Mouse (Mus musculus) midbrain, embryonic 11.5 days (tissue): Measurements from ENCODE around the gene Tvp23a. TPM values are rescaled to one million over a fixed set of nuclear protein-coding genes. Genes with fewer than 3 reads are reported as not detected.

ENCODE experiments used
- ATAC-seq: fragments of 200-750 bp; cut with Nextera tagmentation; 2 replicates; pipeline ENCODE4 v1.8.0; 2017; ENCODE audit warnings: moderate TSS enrichment, moderate library complexity; ENCODE audit not compliant: low FRiP score
- DNase-seq: peaks from one replicate; pipeline ENCODE4 v3.0.0; 2015; ENCODE audit warnings: low spot score; ENCODE audit errors: missing footprints
- H3K27ac ChIP-seq: fragments of 300-500 bp; sonication (generic); 2 replicates; pipeline ENCODE4 v1.5.1; 2014; ENCODE audit warnings: low read depth, low read length
- H3K27me3 ChIP-seq: fragments of 300-500 bp; sonication (generic); 2 replicates; pipeline ENCODE4 v1.6.1; 2014; ENCODE audit warnings: mild to moderate bottlenecking, low read length, moderate library complexity, mixed read lengths; ENCODE audit not compliant: control insufficient read depth, insufficient read depth
- H3K36me3 ChIP-seq: fragments of 300-500 bp; sonication (generic); 2 replicates; pipeline ENCODE4 v1.6.1; 2014; ENCODE audit warnings: mild to moderate bottlenecking, low read length, moderate library complexity, mixed read lengths; ENCODE audit not compliant: control insufficient read depth, insufficient read depth
- H3K4me1 ChIP-seq: fragments of 300-500 bp; sonication (generic); 2 replicates; pipeline ENCODE4 v1.6.1; 2014; ENCODE audit warnings: low read length; ENCODE audit not compliant: control insufficient read depth, insufficient read depth
- H3K4me2 ChIP-seq: fragments of 300-500 bp; sonication (generic); 2 replicates; pipeline ENCODE4 v1.6.1; 2014; ENCODE audit warnings: mild to moderate bottlenecking, moderate library complexity
- H3K4me3 ChIP-seq: fragments of 300-500 bp; sonication (generic); 2 replicates; pipeline ENCODE4 v1.5.1; 2014; ENCODE audit warnings: low read depth, low read length
- H3K9ac ChIP-seq: fragments of 300-500 bp; sonication (generic); 2 replicates; pipeline ENCODE4 v1.6.1; 2014; ENCODE audit warnings: low read length
- H3K9me3 ChIP-seq: fragments of 300-500 bp; sonication (generic); 2 replicates; pipeline ENCODE4 v1.6.1; 2016; ENCODE audit warnings: low read length; ENCODE audit not compliant: control insufficient read depth
- WGBS: fragments of 180-500 bp; shearing (Covaris S2); extraction: QIAGEN DNeasy Blood & Tissue Kit; methylation state at CpG from one replicate; pipeline ENCODE4 v1.1.7; 2014; 5-methylcytosine and 5-hydroxymethylcytosine counted together
- polyA plus RNA-seq: library from polyadenylated mRNA; unstranded; fragments of >200 nt; fragmentation: Nextera tagmentation; extraction: Ambion mirVana; gene quantifications from 2 replicates; pipeline ENCODE4 v1.2.1, GENCODE M21; 2014

Tvp23a gene
- polyA plus RNA-seq, 1 experiment from 2014 or later = 25.0 TPM

DNA sequence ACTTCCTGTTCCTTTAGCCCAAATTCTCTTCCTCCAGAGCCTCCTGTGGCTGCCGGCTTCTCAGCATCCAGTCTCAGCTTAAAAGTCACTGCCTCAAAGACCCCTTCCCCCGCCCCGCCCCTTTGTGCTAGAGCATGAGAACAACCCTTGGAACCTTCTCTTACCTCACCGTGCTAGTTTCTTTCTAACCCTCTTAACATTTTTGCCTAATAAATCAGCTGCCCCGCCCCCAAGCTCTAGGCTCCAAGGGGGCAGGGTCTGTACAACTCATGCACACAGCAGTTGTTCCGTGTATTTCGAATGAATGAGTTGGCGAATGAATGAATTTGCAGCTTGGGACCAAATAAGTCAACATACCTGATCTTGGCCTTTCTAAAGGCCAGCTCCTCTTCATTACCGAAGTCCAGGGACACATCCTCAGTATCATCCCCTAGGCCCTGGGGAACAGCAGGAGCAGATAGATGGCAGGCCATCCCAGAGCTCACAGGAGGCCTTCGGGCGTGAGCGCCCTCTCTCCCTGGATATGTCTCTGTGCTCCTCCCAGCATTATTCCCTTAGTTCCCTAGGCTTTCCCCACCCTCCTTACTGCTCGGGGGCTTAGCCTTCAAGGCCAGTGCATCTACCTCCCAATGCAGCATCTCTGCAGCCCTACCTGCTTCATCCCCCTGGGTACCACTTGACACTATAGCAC, 444 bp downstream of the Tvp23a start:
- no peaks in the 10 kb centered on the region for H3K9me3 ChIP-seq
- peaks cover 18% of the 10 kb centered on the region for H3K4me1 ChIP-seq
- 16% methylated on average over 13 of the region's 13 CpGs for WGBS
- peak overlapping the region; percentile 82 for H3K9ac ChIP-seq
- H3K27ac ChIP-seq = peak overlapping the region; percentile 72
- H3K27me3 ChIP-seq = no peaks in the 10 kb centered on the region
- H3K36me3 ChIP-seq = no peaks in the 10 kb centered on the region
- ATAC-seq (peak; percentile 82), DNase-seq (peak; percentile 87)
- H3K4me3 ChIP-seq = peak overlapping the region; percentile 49
- H3K4me2 ChIP-seq = peak overlapping the region; percentile 78

DNA sequence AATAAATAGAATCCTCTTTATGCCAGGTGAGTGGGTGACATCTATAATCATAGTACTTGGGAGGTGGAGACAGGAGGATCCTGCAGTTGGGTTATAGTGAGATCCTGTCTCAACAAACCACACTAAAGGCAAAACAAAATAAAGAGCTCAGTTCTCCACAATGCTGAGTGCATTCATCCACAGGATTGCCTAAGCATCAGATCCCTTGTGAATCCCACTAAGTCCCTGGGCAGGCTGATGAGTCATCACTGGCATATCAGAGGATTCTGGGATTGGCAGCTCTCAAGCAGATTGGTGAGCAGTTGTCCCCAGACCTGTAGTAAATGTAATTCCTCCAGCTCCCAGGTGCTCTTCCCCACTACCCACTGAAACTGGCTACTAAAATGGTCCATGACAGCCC, 3.4 kb downstream of the Tvp23a start:
- Histone ChIP-seq H3K27ac (no peak overlapping the region), H3K27me3 (no peaks in the 10 kb centered on the region), H3K9ac (no peak overlapping the region), H3K4me3 (no peak overlapping the region), H3K9me3 (no peaks in the 10 kb centered on the region), H3K4me2 (no peak overlapping the region), H3K4me1 (peaks cover 18% of the 10 kb centered on the region), H3K36me3 (no peaks in the 10 kb centered on the region)
- DNase-seq (no peak), ATAC-seq (no peak)

DNA sequence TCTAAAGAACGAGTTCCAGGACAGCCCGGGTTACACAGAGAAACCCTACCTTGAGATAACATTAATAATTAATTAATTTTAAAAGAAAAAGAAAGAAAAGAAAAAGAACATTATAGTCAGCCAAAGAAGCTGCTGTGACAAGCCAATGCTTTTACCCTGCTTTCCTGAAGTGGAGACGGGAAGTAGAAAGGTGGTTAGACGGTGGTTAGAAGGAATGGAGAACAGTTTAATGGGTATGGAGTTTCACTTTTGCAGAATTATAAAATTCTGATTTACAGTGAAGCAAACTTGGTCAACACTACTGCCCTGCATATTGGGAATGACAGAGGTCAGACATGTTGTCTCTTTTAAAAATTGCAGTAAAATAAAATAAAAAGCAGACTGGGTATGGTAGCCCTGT, 5.4 kb downstream of the Tvp23a start:
- WGBS = 96% methylated on average over 4 of the region's 4 CpGs
- Histone ChIP-seq H3K27me3 (no peaks in the 10 kb centered on the region), H3K36me3 (no peaks in the 10 kb centered on the region), H3K9me3 (no peaks in the 10 kb centered on the region), H3K27ac (no peak overlapping the region), H3K4me3 (no peak overlapping the region), H3K9ac (no peak overlapping the region), H3K4me1 (peaks cover 10% of the 10 kb centered on the region), H3K4me2 (no peak overlapping the region)
- no peak for ATAC-seq
- DNase-seq = no peak

DNA sequence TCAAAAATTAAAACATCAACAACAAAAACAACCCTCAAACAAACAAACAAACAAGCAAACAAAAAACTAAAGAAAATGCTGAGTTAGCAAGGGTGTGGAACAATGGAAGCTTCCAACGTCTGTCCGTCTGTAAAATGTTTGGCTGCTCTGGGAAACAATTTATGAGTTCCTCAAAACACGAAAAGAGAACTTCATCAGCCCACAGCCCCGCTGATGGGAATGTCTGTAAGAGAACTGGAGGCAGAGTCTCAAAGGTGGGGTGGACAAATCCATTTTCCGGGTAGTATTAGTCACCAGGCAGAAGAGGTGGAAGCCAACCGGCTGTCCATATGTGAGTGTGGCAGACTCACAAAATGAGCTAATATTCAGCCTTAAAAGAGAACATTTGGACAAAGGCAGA, 5.8 kb downstream of the Tvp23a start:
- 91% methylated on average over 6 of the region's 6 CpGs for WGBS
- no peak overlapping the region for H3K27ac ChIP-seq
- H3K4me3 ChIP-seq = no peak overlapping the region
- ATAC-seq (no peak), DNase-seq (no peak)
- no peaks in the 10 kb centered on the region for H3K36me3 ChIP-seq
- no peak overlapping the region for H3K4me2 ChIP-seq
- H3K9ac ChIP-seq = no peak overlapping the region
- H3K4me1 ChIP-seq = peaks cover 5% of the 10 kb centered on the region
- H3K27me3 ChIP-seq = no peaks in the 10 kb centered on the region
- no peaks in the 10 kb centered on the region for H3K9me3 ChIP-seq

DNA sequence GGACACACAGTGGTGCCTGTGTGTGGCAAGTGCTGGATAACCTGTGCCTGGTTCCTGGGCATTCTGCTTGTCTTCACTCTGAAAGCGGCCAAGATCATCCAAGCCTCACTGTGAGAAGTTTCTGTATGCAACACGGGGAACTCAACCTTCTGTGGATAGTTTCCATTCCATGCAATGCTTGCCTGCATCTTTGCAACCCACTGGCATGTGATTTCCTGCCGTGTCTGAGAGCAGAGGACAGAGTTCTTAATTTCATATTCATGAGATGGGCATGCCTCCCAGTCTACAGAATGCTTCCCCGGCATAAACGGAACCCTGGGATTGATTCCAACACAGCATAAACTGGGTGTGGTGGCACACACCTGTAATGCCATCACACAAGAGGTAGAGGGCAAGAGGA, 9.1 kb downstream of the Tvp23a start:
- DNase-seq = no peak
- H3K4me3 ChIP-seq = no peak overlapping the region

DNA sequence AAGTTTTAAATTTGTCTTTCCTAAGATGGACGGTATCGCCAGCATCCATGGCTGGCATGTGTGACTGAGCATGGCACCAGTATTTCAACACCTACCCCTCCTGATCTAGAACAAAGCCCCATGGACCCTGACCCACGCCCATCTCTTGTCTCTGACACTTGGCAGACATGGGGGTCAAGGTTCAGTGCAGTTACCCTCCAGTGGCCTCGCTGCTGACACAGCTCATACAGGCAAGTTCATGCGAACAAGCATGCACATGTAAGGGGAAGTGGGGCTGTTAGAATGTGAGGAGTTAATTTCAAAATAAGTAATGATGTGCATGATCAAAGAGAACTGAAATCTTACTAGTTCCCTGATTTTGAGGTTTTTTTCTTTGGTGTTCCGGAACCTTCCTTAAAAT, 11.0 kb downstream of the Tvp23a start:
- Histone ChIP-seq H3K9me3 (no peaks in the 10 kb centered on the region), H3K4me2 (no peak overlapping the region), H3K27me3 (no peaks in the 10 kb centered on the region), H3K36me3 (no peaks in the 10 kb centered on the region), H3K4me1 (no peaks in the 10 kb centered on the region), H3K9ac (no peak overlapping the region), H3K27ac (no peak overlapping the region), H3K4me3 (no peak overlapping the region)
- WGBS = 89% methylated on average over 6 of the region's 6 CpGs
- ATAC-seq (no peak), DNase-seq (no peak)

More for the DNA sequence above, 9.1 kb downstream of the Tvp23a start:
- ATAC-seq = no peak
- Histone ChIP-seq H3K27ac (no peak overlapping the region), H3K9me3 (no peaks in the 10 kb centered on the region), H3K27me3 (no peaks in the 10 kb centered on the region), H3K4me2 (no peak overlapping the region), H3K36me3 (no peaks in the 10 kb centered on the region), H3K9ac (no peak overlapping the region), H3K4me1 (no peaks in the 10 kb centered on the region)
- WGBS = 90% methylated on average over 5 of the region's 5 CpGs

DNA sequence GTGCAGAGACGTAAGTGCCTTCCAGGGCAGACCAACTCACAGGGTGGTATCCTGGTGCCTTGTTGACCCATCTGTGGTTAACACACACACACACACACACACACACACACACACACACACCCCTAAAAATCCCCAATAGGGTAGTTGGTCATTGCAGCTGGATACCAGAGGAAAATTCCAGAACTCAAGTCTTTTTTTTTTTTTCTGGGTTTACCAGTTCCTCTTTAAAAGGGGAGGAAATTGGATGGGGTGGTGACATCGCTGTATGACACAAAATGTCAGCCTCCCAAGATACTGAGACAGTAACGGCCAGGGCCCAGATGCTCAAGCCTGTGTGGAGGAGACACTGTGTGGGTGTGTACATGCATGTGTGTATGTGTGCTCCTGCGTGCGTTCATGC, 13.8 kb downstream of the Tvp23a start:
- WGBS = 86% methylated on average over 5 of the region's 5 CpGs
- Histone ChIP-seq H3K9ac (no peak overlapping the region), H3K36me3 (no peaks in the 10 kb centered on the region), H3K4me1 (no peaks in the 10 kb centered on the region), H3K27me3 (no peaks in the 10 kb centered on the region), H3K4me2 (no peak overlapping the region), H3K27ac (no peak overlapping the region), H3K4me3 (no peak overlapping the region), H3K9me3 (no peaks in the 10 kb centered on the region)
- DNase-seq = no peak
- ATAC-seq = no peak

DNA sequence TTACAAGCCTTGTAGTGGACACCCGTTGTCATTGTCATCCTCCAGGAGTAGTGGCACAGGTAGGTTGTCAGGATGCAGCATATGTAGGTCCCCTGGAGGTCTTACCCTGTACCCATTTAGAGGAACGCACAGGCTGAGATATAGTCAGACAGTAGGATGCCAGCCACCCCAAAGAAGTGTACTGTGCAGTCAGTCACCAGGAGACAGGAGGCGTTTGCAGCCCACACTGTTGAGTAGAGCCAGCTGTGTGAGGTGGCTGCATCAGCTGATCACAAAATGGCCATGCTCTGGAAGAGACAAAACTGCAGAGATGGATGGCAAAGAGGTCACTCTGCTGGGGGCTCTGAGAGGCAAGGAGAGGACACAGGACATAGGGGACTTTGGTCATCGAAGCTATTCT, 14.8 kb downstream of the Tvp23a start:
- no peak for ATAC-seq
- H3K27me3 ChIP-seq = no peaks in the 10 kb centered on the region
- H3K9me3 ChIP-seq = no peaks in the 10 kb centered on the region
- H3K36me3 ChIP-seq = peaks cover under 1% of the 10 kb centered on the region; the same call in 1 of the 2 replicates
- H3K4me1 ChIP-seq = no peaks in the 10 kb centered on the region
- H3K9ac ChIP-seq = no peak overlapping the region
- no peak for DNase-seq
- H3K4me3 ChIP-seq = no peak overlapping the region
- no peak overlapping the region for H3K27ac ChIP-seq
- H3K4me2 ChIP-seq = no peak overlapping the region
- 84% methylated on average over 4 of the region's 4 CpGs for WGBS

DNA sequence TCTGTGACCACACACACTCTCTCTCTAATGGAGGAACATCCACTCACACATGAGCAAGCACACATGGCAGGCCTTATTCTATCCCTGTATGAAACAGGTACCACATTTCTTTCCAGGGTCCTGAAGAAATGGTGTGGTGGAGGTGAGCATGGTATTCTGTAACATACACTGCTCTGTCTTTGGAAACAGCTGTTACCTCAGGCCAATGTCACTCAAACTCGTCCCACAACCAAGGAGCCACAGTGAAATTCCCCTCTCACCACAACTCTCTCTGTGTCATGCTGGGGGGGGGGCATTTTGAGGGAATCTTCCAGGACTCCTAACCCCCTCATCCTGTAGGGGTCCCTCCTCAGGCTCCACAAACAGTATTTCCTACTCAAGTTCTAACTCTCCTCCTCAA, 15.3 kb downstream of the Tvp23a start:
- DNase-seq = no peak
- no peak overlapping the region for H3K9ac ChIP-seq
- H3K9me3 ChIP-seq = no peaks in the 10 kb centered on the region
- no peak overlapping the region for H3K27ac ChIP-seq
- no peaks in the 10 kb centered on the region for H3K27me3 ChIP-seq
- peaks cover 4% of the 10 kb centered on the region; the same call in 1 of the 2 replicates for H3K36me3 ChIP-seq
- WGBS = 89% methylated on average over 1 of the region's 1 CpGs
- no peak overlapping the region for H3K4me3 ChIP-seq
- no peaks in the 10 kb centered on the region for H3K4me1 ChIP-seq
- no peak overlapping the region for H3K4me2 ChIP-seq
- no peak for ATAC-seq
